Mouse (Mus musculus): ENCODE measurements around the gene Cd99l2. TPM values are rescaled to one million over a fixed set of nuclear protein-coding genes. Genes with fewer than 3 reads are reported as not detected.
"Not testable (repeated sequence)": the region's sequence is repeated elsewhere in the genome, so short reads cannot be mapped to it uniquely, and the experiment has no call there.

The Cd99l2 gene
- polyA plus RNA-seq, 1 experiment from 2014 or later, result 35.8 TPM

GRCm38 (mm10) chrX:71519252-71519651 is 26.6 kb upstream of the Cd99l2 start:
- H3K27me3 ChIP-seq, result 0 out of 2 replicates have a peak, but pooled peaks cover 5% of the 10 kb centered on the region
- H3K4me3 ChIP-seq, result no peak overlapping the region
- no peak for ATAC-seq (ENCODE audit: insufficient number of reproducible peaks, insufficient read depth, low FRiP score, low TSS enrichment, low read depth)
- H3K4me1 ChIP-seq, result no peaks in the 10 kb centered on the region
- H3K9ac ChIP-seq, result no peak overlapping the region
- H3K36me3 ChIP-seq, result no peaks in the 10 kb centered on the region
- H3K27ac ChIP-seq, result no peak overlapping the region
- no peak overlapping the region for H3K4me2 ChIP-seq
- no peaks in the 10 kb centered on the region for H3K9me3 ChIP-seq
- 78% methylated on average over 4 of the region's 4 CpGs for WGBS

- WGBS, result 89% methylated on average over 4 of the region's 4 CpGs
- H3K4me1 ChIP-seq, result not testable (repeated sequence)
Observed at GRCm38 (mm10) chrX:71506591-71506990, 13.9 kb upstream of the Cd99l2 start.

GRCm38 (mm10) chrX:71493279-71493656 is 619 bp upstream of the Cd99l2 start:
- H3K27ac ChIP-seq, result peak overlapping the region; percentile 92
- no peaks in the 10 kb centered on the region for H3K36me3 ChIP-seq
- peak overlapping the region; percentile 54 for H3K4me3 ChIP-seq
- no peaks in the 10 kb centered on the region for H3K9me3 ChIP-seq
- peak overlapping the region; percentile 66 for H3K4me2 ChIP-seq
- WGBS, result 21% methylated on average over 9 of the region's 9 CpGs
- peaks cover 12% of the 10 kb centered on the region; the same call in 1 of the 2 replicates for H3K27me3 ChIP-seq
- H3K4me1 ChIP-seq, result 0 out of 2 replicates have a peak, but pooled peaks cover 7% of the 10 kb centered on the region
- peak overlapping the region; percentile 59 for H3K9ac ChIP-seq
- 0 out of 2 replicates have a peak, but pooled peaks have one; percentile 15 for ATAC-seq (ENCODE audit: insufficient number of reproducible peaks, insufficient read depth, low FRiP score, low TSS enrichment, low read depth)

More at GRCm38 (mm10) chrX:71506591-71506990, 13.9 kb upstream of the Cd99l2 start:
- not testable (repeated sequence) for H3K4me3 ChIP-seq; H3K36me3 ChIP-seq; H3K27me3 ChIP-seq; H3K27ac ChIP-seq; H3K9ac ChIP-seq; H3K9me3 ChIP-seq; ATAC-seq (ENCODE audit: insufficient number of reproducible peaks, insufficient read depth, low FRiP score, low TSS enrichment, low read depth); H3K4me2 ChIP-seq

- peak; percentile 72 for ATAC-seq (ENCODE audit: insufficient number of reproducible peaks, insufficient read depth, low FRiP score, low TSS enrichment, low read depth)
- 33% methylated on average over 17 of the region's 17 CpGs for WGBS
- Histone ChIP-seq H3K9me3 (no peaks in the 10 kb centered on the region), H3K27ac (peak overlapping the region; percentile 92), H3K4me1 (0 out of 2 replicates have a peak, but pooled peaks cover 7% of the 10 kb centered on the region), H3K27me3 (0 out of 2 replicates have a peak, but pooled peaks cover 6% of the 10 kb centered on the region), H3K4me3 (peak overlapping the region; percentile 54), H3K9ac (peak overlapping the region; percentile 78), H3K4me2 (peak overlapping the region; percentile 66), H3K36me3 (no peaks in the 10 kb centered on the region)
Observed at GRCm38 (mm10) chrX:71491931-71492633, 567 bp downstream of the Cd99l2 start.

GRCm38 (mm10) chrX:71489353-71489752 is 3.3 kb downstream of the Cd99l2 start:
- ATAC-seq (ENCODE audit: insufficient number of reproducible peaks, insufficient read depth, low FRiP score, low TSS enrichment, low read depth), result no peak
- Histone ChIP-seq H3K27ac (no peak overlapping the region), H3K4me3 (no peak overlapping the region), H3K9me3 (no peaks in the 10 kb centered on the region), H3K4me2 (no peak overlapping the region), H3K36me3 (no peaks in the 10 kb centered on the region), H3K9ac (no peak overlapping the region), H3K4me1 (0 out of 2 replicates have a peak, but pooled peaks cover 7% of the 10 kb centered on the region), H3K27me3 (no peaks in the 10 kb centered on the region)
- 85% methylated on average over 1 of the region's 1 CpGs for WGBS

GRCm38 (mm10) chrX:71482244-71482643 is 10.4 kb downstream of the Cd99l2 start:
- Histone ChIP-seq H3K27ac (no peak overlapping the region), H3K9ac (no peak overlapping the region), H3K36me3 (no peaks in the 10 kb centered on the region), H3K27me3 (no peaks in the 10 kb centered on the region), H3K4me3 (no peak overlapping the region), H3K9me3 (no peaks in the 10 kb centered on the region), H3K4me2 (no peak overlapping the region), H3K4me1 (no peaks in the 10 kb centered on the region)
- 85% methylated on average over 2 of the region's 2 CpGs for WGBS
- ATAC-seq (ENCODE audit: insufficient number of reproducible peaks, insufficient read depth, low FRiP score, low TSS enrichment, low read depth), result no peak

- 25% methylated on average over 3 of the region's 3 CpGs for WGBS
- H3K36me3 ChIP-seq, result no peaks in the 10 kb centered on the region
- H3K4me1 ChIP-seq, result peaks cover 5% of the 10 kb centered on the region; the same call in 1 of the 2 replicates
- H3K27ac ChIP-seq, result no peak overlapping the region
- H3K27me3 ChIP-seq, result no peaks in the 10 kb centered on the region
- no peaks in the 10 kb centered on the region for H3K9me3 ChIP-seq
- H3K4me2 ChIP-seq, result no peak overlapping the region
- no peak for ATAC-seq (ENCODE audit: insufficient number of reproducible peaks, insufficient read depth, low FRiP score, low TSS enrichment, low read depth)
- no peak overlapping the region for H3K4me3 ChIP-seq
- no peak overlapping the region for H3K9ac ChIP-seq
Observed at GRCm38 (mm10) chrX:71475992-71476391, 16.7 kb downstream of the Cd99l2 start.

- H3K27ac ChIP-seq, result peak overlapping the region; percentile 39; the same call in 1 of the 2 replicates
- 55% methylated on average over 3 of the region's 3 CpGs for WGBS
- H3K4me1 ChIP-seq, result peaks cover 5% of the 10 kb centered on the region; the same call in 1 of the 2 replicates
- H3K27me3 ChIP-seq, result no peaks in the 10 kb centered on the region
- H3K4me3 ChIP-seq, result no peak overlapping the region
- no peak overlapping the region for H3K4me2 ChIP-seq
- no peaks in the 10 kb centered on the region for H3K36me3 ChIP-seq
- H3K9me3 ChIP-seq, result no peaks in the 10 kb centered on the region
- ATAC-seq (ENCODE audit: insufficient number of reproducible peaks, insufficient read depth, low FRiP score, low TSS enrichment, low read depth), result no peak
- H3K9ac ChIP-seq, result no peak overlapping the region
Observed at GRCm38 (mm10) chrX:71475497-71475896, 17.2 kb downstream of the Cd99l2 start.

GRCm38 (mm10) chrX:71475084-71475483 is 17.6 kb downstream of the Cd99l2 start:
- Histone ChIP-seq H3K27me3 (no peaks in the 10 kb centered on the region), H3K27ac (no peak overlapping the region), H3K9me3 (no peaks in the 10 kb centered on the region), H3K4me2 (no peak overlapping the region), H3K36me3 (no peaks in the 10 kb centered on the region), H3K4me3 (no peak overlapping the region), H3K9ac (no peak overlapping the region), H3K4me1 (peaks cover 5% of the 10 kb centered on the region; the same call in 1 of the 2 replicates)
- 62% methylated on average over 3 of the region's 3 CpGs for WGBS
- ATAC-seq (ENCODE audit: insufficient number of reproducible peaks, insufficient read depth, low FRiP score, low TSS enrichment, low read depth), result no peak

- H3K36me3 ChIP-seq, result no peaks in the 10 kb centered on the region
- H3K27me3 ChIP-seq, result no peaks in the 10 kb centered on the region
- no peaks in the 10 kb centered on the region for H3K9me3 ChIP-seq
- H3K4me2 ChIP-seq, result no peak overlapping the region
- H3K9ac ChIP-seq, result no peak overlapping the region
- ATAC-seq (ENCODE audit: insufficient number of reproducible peaks, insufficient read depth, low FRiP score, low TSS enrichment, low read depth), result no peak
- WGBS, result 82% methylated on average over 3 of the region's 3 CpGs
- no peak overlapping the region for H3K27ac ChIP-seq
- no peak overlapping the region for H3K4me3 ChIP-seq
- peaks cover 5% of the 10 kb centered on the region; the same call in 1 of the 2 replicates for H3K4me1 ChIP-seq
Observed at GRCm38 (mm10) chrX:71474296-71474956, 18.2 kb downstream of the Cd99l2 start.

- Histone ChIP-seq H3K27me3 (no peaks in the 10 kb centered on the region), H3K4me1 (no peaks in the 10 kb centered on the region), H3K9ac (no peak overlapping the region), H3K4me3 (no peak overlapping the region), H3K27ac (no peak overlapping the region), H3K36me3 (no peaks in the 10 kb centered on the region), H3K9me3 (no peaks in the 10 kb centered on the region), H3K4me2 (no peak overlapping the region)
- 87% methylated on average over 5 of the region's 5 CpGs for WGBS
- ATAC-seq (ENCODE audit: insufficient number of reproducible peaks, insufficient read depth, low FRiP score, low TSS enrichment, low read depth), result no peak
Observed at GRCm38 (mm10) chrX:71468639-71469295, 23.9 kb downstream of the Cd99l2 start.
